Mouse (Mus musculus) stomach, postnatal 0 days (tissue): ENCODE results near the gene Pofut2.

ENCODE experiments used
- CTCF ChIP-seq: IDR thresholded peaks from 2 replicates; pipeline ENCODE4 v1.5.1; 2016; ENCODE audit warnings: antibody characterized with exemption, low read depth, mild to moderate bottlenecking, moderate library complexity
- EP300 ChIP-seq: optimal IDR thresholded peaks from 2 replicates; pipeline ENCODE3; 2016; ENCODE audit warnings: antibody characterized with exemption

DNA sequence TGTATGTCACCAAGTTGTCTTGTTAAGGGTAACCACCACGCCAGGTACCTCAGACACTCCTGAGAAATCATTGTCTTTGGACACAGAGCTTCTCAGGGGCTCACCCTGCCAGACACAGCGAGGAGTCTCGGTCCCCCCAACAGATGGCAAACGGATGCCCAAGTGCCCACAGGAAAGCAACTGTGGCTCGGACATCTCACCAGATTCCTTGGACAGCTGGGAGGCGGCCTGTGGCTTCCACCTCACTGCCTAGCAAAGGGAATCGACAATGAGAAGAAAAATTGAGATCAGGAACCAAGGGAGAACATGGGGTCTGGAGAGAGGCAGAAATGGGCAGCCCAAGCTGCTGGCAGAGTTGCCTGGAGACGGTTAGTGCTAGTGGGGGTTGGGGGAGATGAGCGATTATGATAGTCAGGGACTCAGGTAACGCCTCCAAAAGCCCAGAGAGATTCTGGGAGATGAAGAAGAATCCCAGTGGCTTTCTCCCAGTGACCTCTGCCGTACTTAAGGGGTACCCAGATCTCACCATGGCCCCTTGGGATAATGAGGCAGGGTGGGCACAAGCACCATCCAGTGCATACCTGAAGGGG lies 36.0 kb upstream of the Pofut2 start:
- no peak for TF ChIP-seq CTCF
- no peak for TF ChIP-seq EP300
